Mouse (Mus musculus): ENCODE data around the gene Apol7c. TPM values are rescaled to one million over a fixed set of nuclear protein-coding genes. Genes with fewer than 3 reads are reported as not detected.
"Not testable (repeated sequence)": the region's sequence is repeated elsewhere in the genome, so short reads cannot be mapped to it uniquely, and the experiment has no call there.

Apol7c gene
- polyA plus RNA-seq, 1 experiment from 2014 or later = not detected

DNA sequence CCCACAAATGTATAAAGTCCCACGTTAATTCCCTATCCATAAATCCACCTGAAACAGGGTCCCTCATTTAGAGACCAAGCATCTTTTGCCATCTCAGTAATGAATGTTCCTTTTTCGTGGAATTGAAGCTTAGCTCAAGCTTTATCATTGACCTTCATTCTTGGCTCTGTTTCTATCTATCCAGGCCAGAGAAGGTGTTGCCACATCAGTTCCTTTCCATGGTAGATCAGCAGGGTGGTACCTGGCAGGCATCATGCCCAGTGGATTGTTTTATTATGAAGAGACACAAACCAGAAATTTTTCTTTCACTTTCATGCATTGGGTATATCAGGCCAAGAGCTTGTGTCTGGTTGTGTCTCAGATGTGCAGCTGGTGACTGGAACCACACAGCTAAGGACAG is 56.4 kb downstream of the Apol7c start, which contains the start of gene Apol10a:
Apol10a (plus strand) TSS at position 355 of the 400 bp plus-strand sequence.
- H3K27me3 ChIP-seq; ATAC-seq (ENCODE audit: low FRiP score, low read depth); H3K9me3 ChIP-seq; H3K4me1 ChIP-seq (replicated peaks); H3K4me3 ChIP-seq; H3K9ac ChIP-seq; H3K27ac ChIP-seq (replicated peaks); H3K36me3 ChIP-seq; H3K4me2 ChIP-seq: not testable (repeated sequence)
- WGBS = 89% methylated on average over 2 of the region's 2 CpGs

Other genes starting within 250 kb of the Apol7c start
- 140 and 151 TPM in 2 replicates for gene Rbfox2, start 226.3 kb downstream of the Apol7c start, polyA plus RNA-seq (2015; fragmentation: Nextera tagmentation; extraction: Ambion mirVana)
- 0.07 TPM in 1 of 2 replicates, not detected in the other for gene Apol7a, start 134.2 kb downstream of the Apol7c start, polyA plus RNA-seq (2015; fragmentation: Nextera tagmentation; extraction: Ambion mirVana)
- gene Apol9a, start 122.2 kb downstream of the Apol7c start, polyA plus RNA-seq (2015; fragmentation: Nextera tagmentation; extraction: Ambion mirVana) = 0.04 and 0.09 TPM in 2 replicates
- gene Apol7b, start 85.8 kb downstream of the Apol7c start, polyA plus RNA-seq (2015; fragmentation: Nextera tagmentation; extraction: Ambion mirVana) = not detected in 2 replicates
- gene Apol10a, start 56.3 kb downstream of the Apol7c start, polyA plus RNA-seq (2015; fragmentation: Nextera tagmentation; extraction: Ambion mirVana) = not detected in 2 replicates
- gene Apol11a, start 25.0 kb downstream of the Apol7c start, polyA plus RNA-seq (2015; fragmentation: Nextera tagmentation; extraction: Ambion mirVana) = not detected in 2 replicates
- not detected in 2 replicates for gene 1700025B11Rik, start 28.6 kb upstream of the Apol7c start, polyA plus RNA-seq (2015; fragmentation: Nextera tagmentation; extraction: Ambion mirVana)
- gene Apol10b, start 62.8 kb upstream of the Apol7c start, polyA plus RNA-seq (2015; fragmentation: Nextera tagmentation; extraction: Ambion mirVana) = 0.12 and 0.16 TPM in 2 replicates
- not detected in 2 replicates for gene Gm36245, start 65.9 kb upstream of the Apol7c start, polyA plus RNA-seq (2015; fragmentation: Nextera tagmentation; extraction: Ambion mirVana)
- not detected in 2 replicates for gene Apol11b, start 110.0 kb upstream of the Apol7c start, polyA plus RNA-seq (2015; fragmentation: Nextera tagmentation; extraction: Ambion mirVana)
- not detected in 2 replicates for gene Apol7e, start 165.5 kb upstream of the Apol7c start, polyA plus RNA-seq (2015; fragmentation: Nextera tagmentation; extraction: Ambion mirVana)
- 0.37 TPM in 1 of 2 replicates, not detected in the other for gene Apol9b, start 195.7 kb upstream of the Apol7c start, polyA plus RNA-seq (2015; fragmentation: Nextera tagmentation; extraction: Ambion mirVana)
- gene Apol8, start 223.7 kb upstream of the Apol7c start, polyA plus RNA-seq (2015; fragmentation: Nextera tagmentation; extraction: Ambion mirVana) = 0.22 and 0.25 TPM in 2 replicates